Mouse (Mus musculus) splenic B cell, adult 2 months (primary cell): ENCODE measurements at regions not wholly inside any gene's neighbourhood (a gene's known extent, or its start where the extent isn't known, plus 50 kb on each side); places are given as distances from the start of the nearest gene placed in this dataset.
A peak's percentile ranks its signal among the peaks of the same experiment; 100 is the strongest.

ENCODE experiments used
- DNase-seq: peaks from one replicate; pipeline ENCODE4 v3.0.0-alpha.2; 2011; ENCODE audit warnings: low read depth, low spot score
- H3K27me3 ChIP-seq: 2 replicates; pipeline ENCODE4 v1.6.1; 2012; ENCODE audit warnings: mild to moderate bottlenecking, low read length, moderate library complexity, mixed read lengths; ENCODE audit not compliant: control insufficient read depth, poor library complexity, insufficient read depth, severe bottlenecking
- H3K36me3 ChIP-seq: 2 replicates; pipeline ENCODE4 v1.6.1; 2012; ENCODE audit warnings: mild to moderate bottlenecking, low read length, moderate library complexity, mixed read lengths; ENCODE audit not compliant: control insufficient read depth, poor library complexity, insufficient read depth, severe bottlenecking

DNA sequence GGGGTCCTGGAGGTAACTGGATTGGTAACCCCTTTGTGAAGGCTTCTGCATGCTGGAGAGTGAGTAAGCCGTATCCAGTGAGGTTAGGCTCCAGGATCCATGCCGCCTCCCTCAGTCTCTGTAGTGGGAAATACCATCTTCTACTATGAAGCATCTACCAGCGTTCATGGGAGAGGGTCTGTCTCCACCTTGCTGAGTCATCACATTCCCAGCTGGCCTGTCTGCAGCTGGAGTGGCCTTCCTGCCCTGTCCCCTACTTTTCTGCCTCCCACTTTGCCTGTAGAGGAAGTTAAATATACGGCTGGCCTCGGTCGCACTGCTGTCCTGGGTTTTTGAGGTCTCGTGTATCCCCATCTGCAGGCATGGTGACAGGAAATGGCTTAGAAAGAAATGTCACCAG is 78.0 kb upstream of the Sec14l1 start:
- Histone ChIP-seq H3K27me3 (no peaks in the 10 kb centered on the region), H3K36me3 (no peaks in the 10 kb centered on the region)
- no peak for DNase-seq

- Histone ChIP-seq H3K27me3 (no peaks in the 10 kb centered on the region), H3K36me3 (no peaks in the 10 kb centered on the region)
- no peak for DNase-seq
These were observed 76.5 kb upstream of the Sec14l1 start for GRCm38 (mm10) chr11:117038282-117039106.

- H3K27me3 ChIP-seq, result no peaks in the 10 kb centered on the region
- no peak for DNase-seq
- H3K36me3 ChIP-seq, result no peaks in the 10 kb centered on the region
These were observed 74.1 kb upstream of the Sec14l1 start for GRCm38 (mm10) chr11:117040829-117041228.

DNA sequence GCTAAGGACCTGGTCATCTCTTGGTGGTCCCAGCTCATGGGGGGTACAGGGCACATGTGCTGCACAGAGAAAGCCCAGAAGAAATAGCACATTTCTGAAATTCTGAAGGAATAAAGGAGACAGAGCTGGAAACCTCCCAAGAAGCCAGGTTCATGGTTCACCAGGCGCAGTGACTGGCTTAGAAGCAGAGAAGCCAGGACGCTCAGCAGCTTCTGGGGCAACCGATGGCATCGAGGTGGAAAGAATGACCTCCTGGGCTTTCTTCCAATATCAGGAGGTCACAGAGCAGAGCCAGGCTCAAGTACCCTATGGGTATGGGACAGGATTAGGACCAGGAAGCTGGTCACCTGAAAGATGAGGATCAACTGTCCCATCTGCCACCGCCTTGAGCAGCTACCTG is 72.6 kb upstream of the Sec14l1 start:
- no peak for DNase-seq
- Histone ChIP-seq H3K36me3 (no peaks in the 10 kb centered on the region), H3K27me3 (no peaks in the 10 kb centered on the region)

DNA sequence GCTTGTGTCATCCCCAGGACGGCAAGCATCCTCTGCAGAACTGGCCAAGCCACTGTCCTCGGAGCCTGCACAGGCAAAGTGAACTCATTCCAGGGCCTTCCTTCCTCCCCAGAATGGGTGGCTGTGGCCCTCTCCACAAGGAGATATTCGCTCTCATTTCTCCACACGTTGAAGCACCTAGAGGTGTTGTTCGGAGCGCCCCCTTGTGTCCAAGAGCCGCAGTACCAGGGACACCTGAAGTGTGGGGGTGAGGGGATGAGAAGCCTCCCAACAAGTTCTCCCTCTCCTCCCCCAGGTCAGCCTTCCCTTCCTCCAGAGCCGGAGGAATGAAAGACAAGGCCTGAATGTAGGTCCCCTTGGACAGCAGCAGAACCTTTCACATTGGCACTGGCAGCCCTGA is 71.4 kb upstream of the Sec14l1 start:
- Histone ChIP-seq H3K27me3 (no peaks in the 10 kb centered on the region), H3K36me3 (no peaks in the 10 kb centered on the region)
- DNase-seq, result peak; percentile 73

- H3K36me3 ChIP-seq, result no peaks in the 10 kb centered on the region
- DNase-seq, result no peak
- H3K27me3 ChIP-seq, result no peaks in the 10 kb centered on the region
These were observed 70.2 kb upstream of the Sec14l1 start for GRCm38 (mm10) chr11:117044731-117045130.

GRCm38 (mm10) chr11:117046636-117047035 is 68.3 kb upstream of the Sec14l1 start:
- DNase-seq, result no peak
- Histone ChIP-seq H3K36me3 (no peaks in the 10 kb centered on the region), H3K27me3 (no peaks in the 10 kb centered on the region)

DNA sequence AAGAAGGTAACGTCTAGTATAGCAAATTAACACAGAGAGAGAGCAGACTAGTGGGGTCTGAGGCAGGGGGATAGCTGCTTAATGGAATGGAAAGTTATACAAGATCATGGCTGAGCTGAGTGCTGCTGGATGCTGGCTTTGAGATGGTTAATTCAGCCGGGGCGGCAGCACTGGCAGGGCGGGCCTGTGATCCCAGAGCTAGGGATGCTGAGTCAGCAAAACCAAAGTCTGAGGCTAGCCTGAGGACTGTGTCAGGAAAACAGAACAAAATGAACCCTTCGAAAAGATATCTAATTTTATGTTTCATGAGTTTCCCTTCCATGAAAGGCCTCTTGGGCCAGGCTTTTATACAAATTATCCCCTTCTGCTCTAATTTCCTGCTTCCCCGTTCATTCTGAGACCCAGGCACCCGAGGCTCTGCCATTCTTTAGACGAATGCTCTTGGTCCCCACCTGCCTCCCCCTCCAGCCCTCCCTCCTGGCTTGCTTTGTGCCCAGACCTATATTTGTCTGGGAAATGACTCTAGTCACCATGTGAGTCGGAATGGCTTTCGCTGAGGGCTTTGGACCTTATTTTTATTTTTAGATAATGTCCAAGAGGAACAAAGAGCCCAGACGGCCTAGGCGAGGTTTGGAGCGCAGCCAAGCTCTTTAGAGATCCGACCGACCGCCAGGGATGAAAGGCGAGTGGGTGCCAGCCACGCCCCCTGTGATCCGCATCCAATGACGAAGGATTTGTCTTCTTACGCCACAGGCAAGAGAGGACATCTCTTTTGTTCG is 67.6 kb upstream of the Sec14l1 start:
- no peaks in the 10 kb centered on the region for H3K36me3 ChIP-seq
- DNase-seq, result no peak
- no peaks in the 10 kb centered on the region for H3K27me3 ChIP-seq

DNA sequence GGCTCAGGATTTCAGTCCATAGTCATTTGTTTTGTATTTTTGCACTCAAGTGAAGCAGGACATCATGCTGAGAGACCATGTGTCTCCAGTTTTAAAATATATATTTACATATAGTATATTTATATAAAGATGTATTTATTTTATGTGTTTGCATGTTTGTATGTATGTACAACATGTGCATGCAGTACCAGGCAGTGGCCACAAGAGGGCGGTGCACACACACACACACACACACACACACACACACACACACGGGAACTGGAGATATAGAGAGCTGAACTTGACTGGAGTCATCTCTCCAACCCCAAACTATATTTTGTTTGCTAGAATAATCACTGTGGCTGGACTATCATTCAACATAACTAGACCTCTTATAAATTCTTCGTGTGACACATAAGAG is 66.1 kb upstream of the Sec14l1 start:
- DNase-seq, result peak; percentile 21

DNA sequence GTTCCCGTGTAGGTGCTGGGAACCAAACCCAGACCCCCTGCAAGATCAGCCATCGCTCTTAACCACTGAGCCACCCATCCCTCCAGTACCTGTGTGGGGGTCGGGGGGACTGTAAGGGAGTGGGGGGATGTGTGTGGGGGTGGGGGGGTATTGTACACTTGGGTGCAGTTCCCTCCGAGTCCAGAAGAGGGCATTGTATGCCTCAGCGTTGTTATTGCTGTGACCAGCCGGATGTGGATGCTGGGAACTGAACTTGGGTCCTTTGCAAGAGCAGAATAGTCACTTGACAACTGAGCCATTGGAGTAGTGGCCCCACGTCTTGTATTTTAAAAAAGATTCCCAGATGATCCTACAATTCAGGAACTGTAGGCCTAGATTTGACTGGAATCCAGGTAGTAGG is 64.2 kb upstream of the Sec14l1 start:
- Histone ChIP-seq H3K36me3 (no peaks in the 10 kb centered on the region), H3K27me3 (no peaks in the 10 kb centered on the region)
- no peak for DNase-seq

More for the DNA sequence above, 66.1 kb upstream of the Sec14l1 start:
- Histone ChIP-seq H3K27me3 (no peaks in the 10 kb centered on the region), H3K36me3 (no peaks in the 10 kb centered on the region)

DNA sequence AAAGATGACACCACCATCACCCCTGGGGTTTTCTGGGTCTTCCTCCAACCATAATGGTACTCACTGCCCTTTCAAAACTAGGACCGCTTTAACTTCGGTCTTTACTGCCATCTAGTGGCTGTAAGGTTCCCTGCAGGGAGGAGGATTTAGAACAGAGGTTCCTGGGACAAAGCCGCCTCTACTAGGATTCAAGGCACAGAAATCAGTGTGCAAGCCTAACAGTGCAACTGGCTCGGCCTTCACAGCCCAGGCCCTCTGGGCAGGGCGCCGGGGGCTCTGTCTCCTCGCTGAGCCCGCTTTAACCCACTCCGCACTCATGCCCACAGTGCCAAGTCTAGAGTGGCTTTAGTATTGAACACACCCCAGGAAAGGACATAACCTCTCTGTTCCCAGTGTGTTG is 58.0 kb upstream of the Sec14l1 start:
- H3K27me3 ChIP-seq, result no peaks in the 10 kb centered on the region
- DNase-seq, result peak; percentile 73
- H3K36me3 ChIP-seq, result no peaks in the 10 kb centered on the region

GRCm38 (mm10) chr11:117057451-117057850 is 57.5 kb upstream of the Sec14l1 start:
- peak; percentile 44 for DNase-seq
- Histone ChIP-seq H3K36me3 (no peaks in the 10 kb centered on the region), H3K27me3 (no peaks in the 10 kb centered on the region)

DNA sequence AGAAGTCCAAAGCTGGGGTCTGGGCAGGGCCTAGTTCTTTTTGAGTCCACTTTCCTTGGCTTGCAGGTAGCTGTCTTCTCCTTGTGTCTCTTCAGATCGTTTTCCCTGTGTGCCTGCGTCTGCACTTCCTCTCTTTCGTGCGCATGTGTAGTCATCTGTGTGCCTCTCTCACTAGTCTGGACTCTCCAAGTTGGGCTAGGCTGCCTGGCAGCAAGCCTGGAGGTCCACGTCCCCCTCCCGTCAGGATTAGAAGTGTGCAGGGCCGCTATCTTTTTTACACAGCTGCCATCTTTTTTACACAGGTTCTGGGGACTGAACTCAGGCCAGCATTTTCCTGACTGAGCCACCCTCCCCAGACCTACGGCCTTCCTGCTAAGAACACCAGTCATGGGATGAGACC is 55.8 kb upstream of the Sec14l1 start:
- no peak for DNase-seq
- H3K27me3 ChIP-seq, result no peaks in the 10 kb centered on the region
- H3K36me3 ChIP-seq, result no peaks in the 10 kb centered on the region

DNA sequence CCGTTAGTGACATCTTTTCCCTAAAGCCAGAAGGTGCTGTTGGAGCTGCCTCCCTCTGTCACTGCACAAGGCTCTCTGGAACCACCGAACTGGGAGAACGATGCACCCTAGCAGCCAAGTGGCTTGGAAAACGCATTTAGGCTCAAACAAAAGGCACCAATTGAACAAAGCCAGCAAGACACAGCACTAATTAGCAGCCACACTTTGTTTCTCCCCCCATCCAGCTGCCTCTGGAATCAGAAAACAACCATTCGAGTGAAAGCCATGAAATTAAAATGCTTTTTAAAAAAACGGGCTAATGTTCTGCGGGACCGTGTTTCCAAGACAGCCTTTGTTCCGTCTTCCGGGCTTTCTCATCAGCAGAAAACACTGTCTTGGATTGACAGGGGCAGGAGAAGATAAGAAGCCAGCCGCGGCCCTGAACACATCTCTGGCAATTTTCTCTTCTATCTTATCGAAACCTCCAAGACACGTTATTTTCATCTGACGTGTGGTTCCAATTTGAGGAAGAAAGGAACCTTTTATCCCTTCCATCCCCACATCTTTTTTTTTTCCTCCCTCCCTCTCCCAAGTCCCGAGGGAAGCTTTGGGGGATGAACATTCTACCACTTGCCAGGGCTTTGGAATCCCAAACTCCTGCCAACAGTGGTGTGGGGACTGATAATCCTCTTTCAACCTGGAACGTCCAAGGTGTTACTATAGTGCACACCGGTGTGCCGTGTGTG is 54.8 kb upstream of the Sec14l1 start:
- no peak for DNase-seq
- H3K36me3 ChIP-seq, result no peaks in the 10 kb centered on the region
- no peaks in the 10 kb centered on the region for H3K27me3 ChIP-seq
